Mouse (Mus musculus): Measurements from ENCODE around the gene Olfr617.
"Not testable (repeated sequence)": the region's sequence is repeated elsewhere in the genome, so short reads cannot be mapped to it uniquely, and the experiment has no call there.

Olfr617 gene

DNA sequence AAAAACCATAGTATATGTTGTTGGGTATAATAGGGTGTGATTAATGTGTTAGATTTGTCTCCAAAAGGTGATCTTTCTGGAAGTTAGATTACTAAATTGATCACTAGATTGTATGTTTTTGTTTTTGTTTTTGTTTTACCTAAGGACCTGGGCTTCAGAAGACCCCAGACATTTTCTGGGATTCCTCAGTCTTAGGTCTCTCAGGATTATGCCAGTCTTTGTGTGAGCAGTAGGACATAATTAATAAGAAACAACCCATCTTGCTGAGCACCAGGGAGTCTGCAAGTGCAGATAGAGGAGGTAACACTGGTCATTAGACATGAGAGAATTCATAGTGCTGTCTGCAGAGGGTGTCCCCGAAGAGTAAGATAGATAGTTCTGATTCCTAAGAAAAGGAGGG is at the start of gene Olfr617:
TSS of gene Olfr617 (plus strand) at position 301 of the 400 bp plus-strand sequence.
- no peak for DNase-seq

DNA sequence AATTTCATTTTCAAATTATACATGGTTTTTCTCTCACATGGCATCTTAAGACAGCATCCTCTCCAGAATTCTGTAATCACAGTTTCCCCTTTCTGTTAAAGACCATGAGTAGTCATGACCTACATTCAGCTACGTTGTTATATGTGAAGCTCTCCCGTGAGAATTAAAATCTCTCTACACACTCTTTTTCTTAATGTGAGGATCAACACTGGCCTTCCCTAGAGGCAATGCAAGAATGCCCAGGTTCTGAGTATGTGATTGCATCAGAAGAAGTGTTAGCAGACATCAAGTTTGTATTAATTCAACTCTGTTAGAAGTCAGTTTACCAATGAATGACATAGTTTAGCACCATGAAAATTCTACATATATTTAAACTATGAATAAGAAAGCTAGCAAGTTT is 30.2 kb upstream of the Olfr617 start, which contains the start of gene Olfr612:
TSS of gene Olfr612 (minus strand) at position 101 of the 400 bp plus-strand sequence.
- not testable (repeated sequence) for DNase-seq

DNA sequence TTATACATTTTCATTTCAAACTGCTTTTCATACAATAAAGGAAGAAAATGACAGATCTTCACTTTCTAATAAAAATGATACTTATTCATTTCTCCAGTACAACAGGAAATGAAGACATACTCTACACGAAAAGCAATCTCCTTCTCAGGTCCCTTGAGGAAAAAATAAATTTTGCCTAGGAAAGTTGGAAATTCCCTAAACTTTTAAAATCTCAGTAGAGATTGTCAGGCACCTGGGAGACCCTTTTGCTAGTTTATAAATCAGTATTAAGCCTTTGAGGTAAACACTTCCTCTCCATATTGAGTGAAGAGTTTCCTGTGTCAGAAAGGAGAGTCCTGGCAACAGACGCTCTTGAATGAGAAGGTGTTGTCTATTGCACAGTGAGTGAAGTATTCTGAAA is 25.1 kb upstream of the Olfr617 start, which contains the start of gene Olfr613:
TSS of gene Olfr613 (plus strand) at position 301 of the 400 bp plus-strand sequence.
- no peak for DNase-seq

DNA sequence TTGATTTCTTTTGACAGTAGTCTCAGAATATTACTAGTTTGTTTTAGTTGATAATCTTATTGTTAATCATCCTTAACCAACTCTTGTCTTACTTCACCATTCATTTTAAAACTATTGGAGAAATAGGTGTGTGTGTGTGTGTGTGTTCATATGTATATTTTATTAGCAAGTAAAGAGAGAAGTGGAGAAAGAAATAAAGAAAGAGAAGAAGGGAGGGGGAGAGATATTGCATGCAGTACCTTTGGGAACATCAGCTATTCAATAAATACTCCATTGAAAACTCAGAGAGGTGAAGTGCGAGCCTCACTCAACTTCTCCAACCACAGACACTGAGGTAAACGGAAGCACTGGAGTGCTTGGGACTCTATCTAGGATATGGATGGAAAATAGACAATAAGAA is 17.1 kb upstream of the Olfr617 start, which contains the start of gene Olfr615:
TSS of gene Olfr615 (plus strand) at position 301 of the 400 bp plus-strand sequence.
- no peak for DNase-seq

DNA sequence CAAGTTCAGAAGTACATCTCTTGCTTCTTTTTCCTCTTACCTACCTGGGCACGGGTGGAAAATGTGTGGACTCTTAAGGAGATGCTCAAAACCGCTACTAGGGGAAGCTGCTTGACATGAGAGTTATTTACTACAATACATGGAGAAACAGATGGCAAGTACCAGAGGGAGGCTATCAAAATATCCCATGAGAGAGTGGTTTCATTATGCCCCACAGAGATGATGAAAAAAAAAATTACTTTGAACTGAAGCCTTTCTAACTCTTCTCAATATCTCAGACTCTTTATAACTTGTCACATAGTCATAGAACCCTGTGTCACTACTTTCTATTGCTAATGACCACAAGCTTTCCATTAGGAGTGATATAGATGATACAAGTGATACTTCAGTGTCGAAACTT is 3.8 kb upstream of the Olfr617 start, which contains the start of gene Olfr616:
TSS of gene Olfr616 (minus strand) at position 101 of the 400 bp plus-strand sequence.
- DNase-seq = no peak

DNA sequence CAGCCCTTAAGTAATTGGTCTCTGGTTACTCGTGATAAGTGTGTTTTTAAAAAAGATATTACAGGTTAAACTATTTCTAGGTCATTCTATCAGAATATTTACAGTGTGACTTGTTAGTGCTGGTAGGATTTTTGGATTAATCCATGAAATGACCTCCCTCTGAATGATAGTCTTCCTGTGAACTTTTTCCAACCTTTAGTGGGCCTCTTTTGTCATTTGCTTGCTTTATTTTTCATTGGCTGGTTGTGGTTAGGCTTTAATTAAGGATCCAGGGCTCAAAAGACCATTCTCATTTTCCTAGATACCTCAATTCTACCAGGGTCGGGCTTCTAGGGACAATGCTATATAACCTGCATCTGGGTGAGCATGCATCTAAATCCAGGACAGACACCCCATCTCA is 16.9 kb downstream of the Olfr617 start, which contains the start of gene Olfr618:
TSS of gene Olfr618 (plus strand) at position 301 of the 400 bp plus-strand sequence.
- no peak for DNase-seq

DNA sequence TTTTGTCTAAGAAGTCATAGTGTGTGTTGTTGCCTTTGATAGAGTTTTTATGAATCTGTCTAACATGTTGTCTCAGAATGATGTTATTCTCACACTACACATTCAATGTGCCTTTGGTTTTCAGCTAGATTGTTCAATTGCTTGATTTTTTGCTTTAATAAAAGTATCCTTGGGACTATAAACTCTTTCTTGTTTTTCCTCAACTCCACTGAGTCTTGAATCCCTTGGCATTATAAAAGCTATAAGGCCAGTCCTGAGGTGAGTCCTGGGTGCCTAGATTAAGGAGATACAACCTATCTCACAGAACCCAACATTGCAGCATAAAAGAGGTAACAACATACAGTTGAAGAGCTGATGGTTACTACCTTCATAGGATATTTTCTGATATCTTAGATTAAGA is 27.4 kb downstream of the Olfr617 start, which contains the start of gene Olfr619:
TSS of gene Olfr619 (plus strand) at position 301 of the 400 bp plus-strand sequence.
- no peak for DNase-seq

DNA sequence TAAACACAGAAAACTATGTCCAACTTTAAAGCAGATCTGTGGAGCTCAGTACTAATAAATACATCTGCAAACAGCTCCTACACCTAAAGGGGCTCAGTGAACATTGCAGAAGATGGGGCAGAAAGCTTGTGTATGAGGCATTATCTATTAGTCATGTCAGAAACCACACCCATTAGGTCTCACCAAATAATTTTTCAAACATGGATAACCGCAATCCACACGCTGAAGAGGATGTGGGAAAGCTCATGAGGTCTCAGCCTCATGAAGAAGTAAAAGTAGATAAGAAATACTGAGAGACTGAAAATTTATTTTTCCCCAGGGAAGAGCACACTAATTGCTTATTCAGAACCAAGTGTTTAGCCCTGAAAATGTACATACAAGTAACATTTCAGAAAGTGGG is 34.6 kb downstream of the Olfr617 start:
- DNase-seq = no peak

DNA sequence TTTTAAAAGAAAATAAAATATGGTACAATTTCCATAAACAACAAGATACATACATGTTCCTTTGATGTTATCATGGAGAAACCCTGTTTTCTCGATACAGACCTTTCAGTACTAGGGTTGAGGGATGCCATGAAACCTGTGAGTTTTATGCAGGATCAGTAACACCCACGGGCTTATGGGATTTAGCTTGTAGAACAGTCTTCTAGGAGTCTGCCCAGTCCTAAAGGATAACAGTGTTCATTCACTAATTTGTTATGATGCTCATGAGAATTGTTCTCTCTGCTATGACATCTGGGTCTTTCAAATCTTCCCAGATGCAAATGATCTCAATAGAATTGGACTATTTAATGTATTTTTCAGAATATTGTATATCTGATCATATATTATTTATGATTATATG is 39.6 kb downstream of the Olfr617 start, which contains the start of gene Olfr620:
TSS of gene Olfr620 (minus strand) at position 101 of the 400 bp plus-strand sequence.
- no peak for DNase-seq
